Mouse (Mus musculus): ENCODE measurements around the gene Ppm1n. TPM values are rescaled to one million over a fixed set of nuclear protein-coding genes. Genes with fewer than 3 reads are reported as not detected.

Ppm1n gene
- total RNA-seq (2014; fragmentation: Nextera tagmentation) (not detected in 2 replicates), total RNA-seq (2017) (not detected in 2 replicates)

GRCm38 (mm10) chr7:19279581-19280114 lies at the start of gene Ppm1n:
Ppm1n (minus strand) TSS chr7:19280064.
- no peak for ATAC-seq (replicated peaks; ENCODE audit: low FRiP score, low TSS enrichment, poor library complexity, severe bottlenecking)

GRCm38 (mm10) chr7:19328425-19328824 lies 48.6 kb upstream of the Ppm1n start:
- ATAC-seq (replicated peaks; ENCODE audit: low FRiP score, low TSS enrichment, poor library complexity, severe bottlenecking): no peak

GRCm38 (mm10) chr7:19327782-19328181 lies 47.9 kb upstream of the Ppm1n start:
- no peak for ATAC-seq (replicated peaks; ENCODE audit: low FRiP score, low TSS enrichment, poor library complexity, severe bottlenecking)

- ATAC-seq (replicated peaks; ENCODE audit: low FRiP score, low TSS enrichment, poor library complexity, severe bottlenecking): peak; percentile 71
Measured at GRCm38 (mm10) chr7:19327128-19327527, 47.3 kb upstream of the Ppm1n start.

- ATAC-seq (replicated peaks; ENCODE audit: low FRiP score, low TSS enrichment, poor library complexity, severe bottlenecking): peak; percentile 56
Measured at GRCm38 (mm10) chr7:19326359-19326758, 46.5 kb upstream of the Ppm1n start.

- ATAC-seq (replicated peaks; ENCODE audit: low FRiP score, low TSS enrichment, poor library complexity, severe bottlenecking): peak; percentile 22
Measured at GRCm38 (mm10) chr7:19325262-19326199, 45.7 kb upstream of the Ppm1n start.

- ATAC-seq (replicated peaks; ENCODE audit: low FRiP score, low TSS enrichment, poor library complexity, severe bottlenecking): no peak
Measured at GRCm38 (mm10) chr7:19324221-19324620, 44.4 kb upstream of the Ppm1n start.

DNA sequence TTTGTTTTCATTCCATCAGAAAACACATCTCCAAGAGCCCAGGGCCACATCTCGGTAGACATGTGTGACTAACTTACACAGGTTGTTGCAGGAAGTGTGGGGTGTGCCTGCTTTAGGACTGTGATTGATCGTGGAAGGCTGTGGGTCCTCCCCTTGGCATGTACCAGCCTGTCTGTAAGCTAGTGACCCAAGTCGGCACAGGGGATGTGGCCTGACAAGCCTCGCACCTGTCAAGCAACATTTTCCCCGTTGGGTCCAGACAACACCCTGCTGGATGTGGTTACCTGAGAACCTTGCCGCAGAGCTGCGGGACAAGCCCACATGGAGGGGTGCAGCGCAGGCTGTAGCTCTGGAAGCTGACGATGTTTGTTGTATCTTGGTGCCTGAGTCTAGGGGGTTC lies 42.6 kb upstream of the Ppm1n start:
- ATAC-seq (replicated peaks; ENCODE audit: low FRiP score, low TSS enrichment, poor library complexity, severe bottlenecking): no peak

GRCm38 (mm10) chr7:19321464-19321863 lies 41.6 kb upstream of the Ppm1n start:
- ATAC-seq (replicated peaks; ENCODE audit: low FRiP score, low TSS enrichment, poor library complexity, severe bottlenecking): no peak

- ATAC-seq (replicated peaks; ENCODE audit: low FRiP score, low TSS enrichment, poor library complexity, severe bottlenecking): no peak
Measured at GRCm38 (mm10) chr7:19320637-19321036, 40.8 kb upstream of the Ppm1n start.

DNA sequence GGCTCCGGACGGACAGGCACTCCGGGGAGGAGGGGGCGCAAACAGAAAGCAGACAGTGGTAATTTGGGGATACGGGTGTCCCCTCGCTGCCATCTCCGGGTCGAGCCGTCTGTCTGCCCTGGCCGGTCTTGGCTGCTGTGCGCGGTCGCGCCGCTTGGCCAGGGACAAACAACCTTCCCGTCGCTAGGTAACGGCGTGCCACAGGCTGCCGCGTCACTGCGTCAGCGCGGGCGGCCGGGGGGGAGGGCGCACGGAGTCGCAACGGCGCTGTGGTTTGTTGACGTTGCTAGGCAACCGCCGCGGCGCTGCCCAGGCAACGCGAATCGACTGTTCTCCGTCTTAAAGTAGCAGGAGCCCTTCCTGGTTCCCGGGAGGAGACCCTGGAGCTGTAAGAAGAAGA lies 40.0 kb upstream of the Ppm1n start:
- peak; percentile 94 for ATAC-seq (replicated peaks; ENCODE audit: low FRiP score, low TSS enrichment, poor library complexity, severe bottlenecking)

DNA sequence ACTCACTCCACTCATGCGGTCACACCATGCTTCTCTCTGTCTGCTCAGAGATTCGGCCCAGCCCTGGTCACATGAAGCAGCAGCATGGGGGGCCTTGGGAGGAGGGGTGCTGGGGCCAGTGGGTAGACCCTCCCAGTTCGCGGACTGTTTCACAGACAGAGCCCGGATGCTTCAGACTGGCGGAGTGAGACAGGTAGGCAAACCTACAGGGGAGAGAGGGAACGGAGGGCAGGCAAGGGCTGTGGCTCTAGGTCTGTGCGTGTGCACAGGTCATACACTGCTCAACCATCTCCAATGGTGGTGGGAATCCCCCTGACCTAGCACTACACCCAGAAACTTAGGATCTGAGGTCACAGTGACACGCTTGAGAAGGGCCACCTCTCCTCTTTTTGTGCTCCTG lies 39.6 kb upstream of the Ppm1n start:
- ATAC-seq (replicated peaks; ENCODE audit: low FRiP score, low TSS enrichment, poor library complexity, severe bottlenecking): peak; percentile 6; the same call in 1 of the 2 replicates

- no peak for ATAC-seq (replicated peaks; ENCODE audit: low FRiP score, low TSS enrichment, poor library complexity, severe bottlenecking)
Measured at GRCm38 (mm10) chr7:19318676-19319075, 38.8 kb upstream of the Ppm1n start.

DNA sequence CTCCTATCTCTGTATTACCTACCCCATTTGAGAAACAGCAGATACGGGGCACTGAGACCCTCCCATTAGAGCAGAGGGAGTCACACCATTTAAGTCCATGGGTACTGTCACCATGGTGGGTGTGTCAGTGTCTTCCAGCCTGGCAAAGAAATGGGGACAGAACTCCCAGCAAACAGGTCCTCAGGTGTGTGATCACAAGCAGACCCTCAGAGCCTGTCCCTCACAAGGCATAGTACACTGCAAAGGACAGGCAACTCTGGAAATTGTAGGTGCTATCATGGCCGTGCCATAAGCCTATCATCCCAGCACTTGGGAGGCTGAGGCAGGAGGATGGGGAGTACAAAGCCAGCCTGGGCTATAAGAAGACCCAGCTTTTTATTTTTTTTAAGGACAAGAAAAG lies 38.3 kb upstream of the Ppm1n start:
- no peak for ATAC-seq (replicated peaks; ENCODE audit: low FRiP score, low TSS enrichment, poor library complexity, severe bottlenecking)

DNA sequence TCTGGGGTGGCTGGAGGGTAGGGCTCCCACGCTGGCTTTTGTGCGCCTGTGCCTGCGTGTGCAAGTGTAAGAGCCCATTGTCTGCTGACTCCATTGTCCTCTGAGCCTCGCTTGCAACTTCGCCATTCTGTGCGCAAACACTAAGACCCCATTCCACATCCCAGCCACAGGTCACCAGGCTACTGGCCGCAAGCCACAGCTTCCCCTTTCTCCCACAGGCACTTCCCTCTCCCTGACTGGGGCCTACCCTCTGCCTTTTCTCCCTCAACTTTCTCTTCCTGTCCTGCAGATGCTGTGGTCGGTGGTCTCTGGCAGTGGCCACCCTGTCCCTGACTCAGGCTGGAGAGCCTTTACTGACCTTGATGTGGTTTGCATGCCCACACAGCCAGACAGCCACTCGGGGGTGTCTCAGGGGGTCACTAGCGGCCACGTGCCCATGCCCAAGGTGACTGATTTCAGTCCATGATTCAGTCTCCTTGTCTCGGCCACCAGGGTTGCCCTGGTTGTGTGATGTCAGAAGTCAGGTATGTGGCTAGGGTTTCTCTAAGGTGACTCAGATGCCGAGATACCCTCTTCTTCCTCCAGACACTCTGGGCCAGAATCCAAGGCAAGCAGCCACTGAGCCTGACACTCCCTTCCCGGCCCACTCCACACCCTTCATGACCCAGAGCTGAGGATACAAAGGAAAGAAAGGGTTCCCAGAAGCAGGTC lies 36.7 kb upstream of the Ppm1n start:
- no peak for ATAC-seq (replicated peaks; ENCODE audit: low FRiP score, low TSS enrichment, poor library complexity, severe bottlenecking)

GRCm38 (mm10) chr7:19314033-19314432 lies 34.2 kb upstream of the Ppm1n start:
- no peak for ATAC-seq (replicated peaks; ENCODE audit: low FRiP score, low TSS enrichment, poor library complexity, severe bottlenecking)

GRCm38 (mm10) chr7:19311991-19312390 lies 32.1 kb upstream of the Ppm1n start:
- ATAC-seq (replicated peaks; ENCODE audit: low FRiP score, low TSS enrichment, poor library complexity, severe bottlenecking): no peak

DNA sequence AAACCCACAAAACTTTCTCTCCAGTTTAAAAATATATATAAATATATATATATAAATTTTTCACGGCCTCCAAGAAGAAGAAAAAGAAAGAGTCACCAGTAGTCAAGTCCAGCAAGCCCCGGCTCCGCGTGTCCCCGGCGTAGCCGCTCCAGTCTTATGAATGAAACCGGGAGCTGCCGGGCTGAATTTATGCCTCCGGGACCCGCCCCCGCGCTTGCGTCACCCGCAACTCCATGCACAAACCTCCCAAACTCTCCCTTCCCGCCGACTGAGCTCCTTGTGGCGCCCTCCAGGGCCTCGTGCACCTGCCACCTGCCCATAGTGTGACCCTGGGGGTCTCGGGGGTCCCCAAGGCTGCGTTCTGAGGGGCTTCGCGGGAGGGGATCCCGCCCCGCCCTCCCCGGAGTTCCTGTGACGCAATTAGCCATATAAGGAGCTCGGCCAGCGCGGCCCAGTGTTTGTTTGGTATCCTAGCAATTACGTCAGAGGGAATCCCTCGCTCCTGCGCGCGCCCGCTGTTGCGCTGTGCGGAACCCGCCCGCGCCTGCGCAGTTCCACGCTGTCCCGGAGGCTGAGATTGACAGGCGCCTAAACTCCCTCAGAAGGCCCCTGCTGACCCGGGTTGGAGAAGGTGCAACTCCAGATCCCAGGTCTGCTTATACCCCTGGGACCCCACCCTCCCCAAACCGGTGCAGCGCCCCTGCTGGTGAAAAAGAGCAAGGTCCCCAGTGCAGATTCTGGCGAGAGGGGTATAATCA lies 30.2 kb upstream of the Ppm1n start, which contains the start of gene Fosb:
TSS of gene Fosb (minus strand) at position 168 of the 758 bp plus-strand sequence.
- peak; percentile 63 for ATAC-seq (replicated peaks; ENCODE audit: low FRiP score, low TSS enrichment, poor library complexity, severe bottlenecking)

GRCm38 (mm10) chr7:19309278-19309883 lies 29.5 kb upstream of the Ppm1n start:
- no peak for ATAC-seq (replicated peaks; ENCODE audit: low FRiP score, low TSS enrichment, poor library complexity, severe bottlenecking)

Data from megakaryocyte-erythroid progenitor cell, adult 5-6 weeks (primary cell).